Mouse (Mus musculus) MEL (cell line): ENCODE measurements around the gene Gm45021. TPM values are rescaled to one million over a fixed set of nuclear protein-coding genes. Genes with fewer than 3 reads are reported as not detected.

Source experiments
- DNase-seq: peaks from one replicate; pipeline ENCODE4 v3.0.0; 2011; ENCODE audit warnings: low read depth, low spot score
- H3K27ac ChIP-seq: 2 replicates; pipeline ENCODE4 v1.5.1; 2012; ENCODE audit warnings: low read depth, mild to moderate bottlenecking, control low read depth, low read length, moderate library complexity; ENCODE audit not compliant: control insufficient read depth
- H3K27me3 ChIP-seq, 2 experiments: fragments of 150-350 bp in 1 of 2; sonication (generic) in 1 of 2; 2 replicates each; pipeline ENCODE4 v1.6.1; 2012; ENCODE audit warnings: low read length in 2 of 2, mild to moderate bottlenecking in 2 of 2, improper control_type of control experiment in 1 of 2, moderate library complexity in 1 of 2; ENCODE audit not compliant: insufficient read depth in 2 of 2, control insufficient read depth in 1 of 2
- H3K36me3 ChIP-seq, 2 experiments: 2 replicates each; pipeline ENCODE4 v1.6.1; 2012 to 2014; ENCODE audit warnings: low read length in 2 of 2, improper control_type of control experiment in 1 of 2, inconsistent platforms in 1 of 2, mild to moderate bottlenecking in 1 of 2; ENCODE audit not compliant: insufficient read depth in 2 of 2, control insufficient read depth in 1 of 2
- H3K4me1 ChIP-seq, 2 experiments: fragments of 150-350 bp in 1 of 2; sonication (generic) in 1 of 2; 2 replicates each; pipeline ENCODE4 v1.6.1; 2012; ENCODE audit warnings: low read length in 2 of 2, improper control_type of control experiment in 1 of 2, mild to moderate bottlenecking in 1 of 2; ENCODE audit not compliant: insufficient read depth in 2 of 2, control insufficient read depth in 1 of 2
- H3K4me3 ChIP-seq, 2 experiments: fragments of 150-350 bp in 1 of 2; sonication (generic) in 1 of 2; 2 replicates each; pipeline ENCODE4 v1.5.1; 2012; ENCODE audit warnings: low read depth in 2 of 2, low read length in 2 of 2, mild to moderate bottlenecking in 2 of 2, moderate library complexity in 2 of 2, control low read depth in 1 of 2, improper control_type of control experiment in 1 of 2; ENCODE audit not compliant: control insufficient read depth in 1 of 2, insufficient read depth in 1 of 2
- H3K79me2 ChIP-seq: 2 replicates; pipeline ENCODE4 v1.6.1; 2012; ENCODE audit warnings: mild to moderate bottlenecking, low read length, moderate library complexity; ENCODE audit not compliant: control insufficient read depth, poor library complexity, insufficient read depth
- H3K9ac ChIP-seq: 2 replicates; pipeline ENCODE4 v1.6.1; 2012; ENCODE audit warnings: low read depth, mild to moderate bottlenecking, control low read depth, low read length, moderate library complexity; ENCODE audit not compliant: control insufficient read depth, poor library complexity, severe bottlenecking
- H3K9me3 ChIP-seq: fragments of 150-350 bp; sonication (generic); replicated peaks from 2 replicates; pipeline ENCODE4 v1.6.1; 2012; ENCODE audit warnings: mild to moderate bottlenecking, low read length, improper control_type of control experiment, moderate library complexity; ENCODE audit not compliant: insufficient read depth
- BHLHE40 ChIP-seq: IDR thresholded peaks from 2 replicates; pipeline ENCODE4 v1.6.1; 2012; ENCODE audit warnings: low read depth, mild to moderate bottlenecking, inconsistent platforms, low read length, improper control_type of control experiment, borderline replicate concordance
- E2F4 ChIP-seq: IDR thresholded peaks from 2 replicates; pipeline ENCODE4 v1.6.1; 2011; ENCODE audit warnings: low read depth, low read length, improper control_type of control experiment, borderline replicate concordance
- ETS1 ChIP-seq: IDR thresholded peaks from 2 replicates; pipeline ENCODE4 v1.6.1; 2012; ENCODE audit warnings: low read depth, mild to moderate bottlenecking, inconsistent platforms, low read length, improper control_type of control experiment, moderate library complexity
- GABPA ChIP-seq: IDR thresholded peaks from 2 replicates; pipeline ENCODE4 v1.6.1; 2012; ENCODE audit warnings: low read depth, mild to moderate bottlenecking, inconsistent platforms, low read length, improper control_type of control experiment, moderate library complexity
- MAFK ChIP-seq: IDR thresholded peaks from 2 replicates; pipeline ENCODE4 v1.6.1; 2011; ENCODE audit warnings: low read depth, mild to moderate bottlenecking, low read length, improper control_type of control experiment, borderline replicate concordance
- MAX ChIP-seq: IDR thresholded peaks from 2 replicates; pipeline ENCODE4 v1.6.1; 2011; ENCODE audit warnings: low read length, improper control_type of control experiment
- MXI1 ChIP-seq: IDR thresholded peaks from 2 replicates; pipeline ENCODE4 v1.6.1; 2011; ENCODE audit warnings: mild to moderate bottlenecking, low read depth, low read length, improper control_type of control experiment
- NRF1 ChIP-seq: IDR thresholded peaks from 2 replicates; pipeline ENCODE4 v1.6.1; 2014; ENCODE audit warnings: low read depth, mild to moderate bottlenecking, inconsistent platforms, low read length, improper control_type of control experiment, moderate library complexity; ENCODE audit not compliant: poor library complexity, insufficient read depth, severe bottlenecking
- POLR2A ChIP-seq, 2 experiments: IDR thresholded peaks; 2 replicates each; pipeline ENCODE4 v1.6.1; 2011 to 2012; ENCODE audit warnings: low read length in 2 of 2, mild to moderate bottlenecking in 2 of 2, control low read depth in 1 of 2, improper control_type of control experiment in 1 of 2, low read depth in 1 of 2, moderate library complexity in 1 of 2; ENCODE audit not compliant: control insufficient read depth in 1 of 2, insufficient read depth in 1 of 2, poor library complexity in 1 of 2
- POLR2AphosphoS2 ChIP-seq: IDR thresholded peaks from 2 replicates; pipeline ENCODE4 v1.6.1; 2011; ENCODE audit warnings: low read length, improper control_type of control experiment
- RAD21 ChIP-seq: IDR thresholded peaks from 2 replicates; pipeline ENCODE4 v1.6.1; 2011; ENCODE audit warnings: mild to moderate bottlenecking, low read depth, low read length, improper control_type of control experiment
- SMC3 ChIP-seq: IDR thresholded peaks from 2 replicates; pipeline ENCODE4 v1.6.1; 2011; ENCODE audit warnings: low read depth, low read length, improper control_type of control experiment
- TCF12 ChIP-seq: IDR thresholded peaks from 2 replicates; pipeline ENCODE4 v1.6.1; 2014; ENCODE audit warnings: low read depth, mild to moderate bottlenecking, inconsistent platforms, low read length, improper control_type of control experiment, moderate library complexity
- USF2 ChIP-seq, 2 experiments: IDR thresholded peaks; 2 replicates each; pipeline ENCODE4 v1.6.1; 2011 to 2012; ENCODE audit warnings: improper control_type of control experiment in 2 of 2, low read length in 2 of 2, borderline replicate concordance in 1 of 2, inconsistent platforms in 1 of 2, low read depth in 1 of 2, mild to moderate bottlenecking in 1 of 2; ENCODE audit not compliant: insufficient read depth in 1 of 2
- ZKSCAN1 ChIP-seq: IDR thresholded peaks from 2 replicates; pipeline ENCODE4 v1.6.1; 2012; ENCODE audit warnings: low read depth, mild to moderate bottlenecking, inconsistent platforms, low read length, improper control_type of control experiment, moderate library complexity
- ZNF384 ChIP-seq: IDR thresholded peaks from 2 replicates; pipeline ENCODE4 v1.6.1; 2012; ENCODE audit warnings: low read depth, mild to moderate bottlenecking, inconsistent platforms, low read length, improper control_type of control experiment
- polyA plus RNA-seq, 2 experiments: library from polyadenylated mRNA; stranded (reverse) in 1 of 2; unstranded in 1 of 2; fragments of >175 nt in 1 of 2; fragments of >200 nt in 1 of 2; gene quantifications; 2 replicates each; pipeline versions ENCODE4 v1.2.1 to v1.2.4; 2012; ENCODE audit warnings: low replicate concordance in 2 of 2, low read depth in 1 of 2; ENCODE audit not compliant: insufficient read length in 2 of 2, insufficient read depth in 1 of 2, missing spikeins in 1 of 2
- total RNA-seq: library from RNA; depleted of rRNA; stranded (reverse); fragments of 300-350 nt; gene quantifications from 2 replicates; pipeline ENCODE4 v1.2.3, GENCODE M21; 2012

The Gm45021 gene
- total and polyA plus RNA-seq, 3 experiments = not detected

DNA sequence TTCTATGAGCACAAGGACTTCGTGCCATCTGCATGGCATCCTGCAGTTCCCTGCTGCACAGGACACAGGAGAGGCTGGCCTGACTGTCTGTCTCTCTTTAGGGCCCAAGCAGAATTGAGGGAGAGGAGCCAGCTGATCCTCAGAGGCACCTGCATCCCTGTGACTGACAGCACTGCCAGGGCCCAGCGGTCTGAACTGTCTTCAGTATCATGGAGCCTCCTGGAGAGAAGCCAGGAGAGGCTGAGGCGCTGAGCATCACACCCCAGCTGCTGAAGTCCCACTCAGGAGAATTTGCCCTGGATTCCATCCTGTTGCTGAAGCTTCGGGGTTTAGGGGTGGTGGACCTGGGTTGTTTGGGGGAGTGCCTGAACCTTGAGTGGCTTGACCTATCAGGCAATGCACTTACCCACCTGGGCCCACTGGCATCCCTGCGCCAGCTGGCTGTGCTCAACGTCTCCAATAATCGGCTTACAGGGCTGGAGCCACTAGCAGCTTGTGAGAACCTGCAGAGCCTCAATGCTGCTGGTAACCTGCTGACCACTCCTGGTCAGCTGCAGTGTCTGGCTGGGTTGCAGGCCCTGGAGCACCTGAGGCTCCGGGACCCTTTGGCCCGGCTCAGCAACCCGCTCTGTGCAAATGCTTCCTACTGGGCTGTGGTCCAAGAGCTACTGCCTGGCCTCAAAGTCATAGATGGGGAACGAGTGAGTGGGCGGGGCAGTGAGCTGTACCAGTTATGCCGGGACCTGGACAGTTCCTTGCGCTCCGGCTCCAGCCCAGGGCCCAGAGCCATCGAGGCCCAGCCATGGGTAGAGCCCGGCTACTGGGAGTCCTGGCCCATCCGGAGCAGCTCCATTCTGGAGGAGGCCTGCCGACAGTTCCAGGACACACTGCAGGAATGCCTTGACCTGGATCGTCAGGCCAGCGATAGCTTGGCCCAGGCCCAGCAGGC, 21.1 kb upstream of the Gm45021 start:
- no peaks in the 10 kb centered on the region for H3K79me2 ChIP-seq
- no peak overlapping the region for H3K9ac ChIP-seq
- no peak overlapping the region for H3K4me3 ChIP-seq
- no peaks in the 10 kb centered on the region for H3K9me3 ChIP-seq
- H3K36me3 ChIP-seq = no peaks in the 10 kb centered on the region
- H3K27me3 ChIP-seq = no peaks in the 10 kb centered on the region
- DNase-seq = no peak
- no peaks in the 10 kb centered on the region for H3K4me1 ChIP-seq
- TF ChIP-seq RAD21 = no peak
- TF ChIP-seq MAFK = no peak
- no peak for TF ChIP-seq POLR2A (IDR thresholded peaks at IDR 0.05; ENCODE audit: control insufficient read depth in 1 of 2, insufficient read depth in 1 of 2, low read depth in 1 of 2, low read length in 2 of 2, poor library complexity in 1 of 2)
- TF ChIP-seq TCF12 = no peak
- TF ChIP-seq ZNF384 = no peak
- no peak overlapping the region for H3K27ac ChIP-seq

DNA sequence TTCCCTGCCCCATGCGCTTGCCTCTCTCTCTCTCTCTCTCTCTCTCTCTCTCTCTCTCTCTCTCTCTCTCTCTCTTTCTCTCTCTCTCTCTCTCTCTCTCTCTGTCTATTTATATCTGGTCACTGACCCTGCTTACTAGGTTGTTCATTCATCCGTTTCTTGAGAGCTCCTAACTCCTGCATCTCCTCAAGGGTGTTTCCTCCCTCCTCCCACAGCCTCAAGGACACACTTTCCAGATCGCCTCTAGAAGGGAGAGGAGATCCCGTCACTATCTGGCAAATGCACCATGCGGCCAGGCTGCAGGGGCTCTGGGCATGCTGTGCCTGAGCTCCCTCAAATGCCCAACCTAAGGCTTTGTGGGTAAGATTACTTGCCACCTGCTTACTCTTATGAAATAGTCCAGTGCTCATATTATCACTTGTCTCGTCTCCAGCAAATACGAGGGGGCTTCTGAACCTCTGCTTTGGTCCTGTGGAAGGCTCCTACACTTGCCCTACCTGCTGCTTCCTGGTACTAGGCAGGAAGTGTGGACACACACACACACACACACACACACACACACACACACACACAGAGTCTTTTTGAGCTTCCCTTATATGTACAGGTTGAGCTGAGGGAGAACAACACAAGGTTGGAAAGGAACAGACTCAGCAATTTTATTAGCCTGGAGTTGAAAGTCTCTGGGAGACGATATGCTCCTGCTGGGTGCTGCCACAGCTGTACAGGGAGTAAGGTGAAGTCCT, 20.2 kb upstream of the Gm45021 start:
- Histone ChIP-seq H3K79me2 (no peaks in the 10 kb centered on the region), H3K36me3 (no peaks in the 10 kb centered on the region), H3K4me1 (no peaks in the 10 kb centered on the region), H3K9me3 (no peaks in the 10 kb centered on the region), H3K27me3 (no peaks in the 10 kb centered on the region), H3K27ac (no peak overlapping the region), H3K4me3 (no peak overlapping the region), H3K9ac (no peak overlapping the region)
- no peak for DNase-seq
- no peak for TF ChIP-seq GABPA
- no peak for TF ChIP-seq E2F4
- TF ChIP-seq NRF1 = no peak
- TF ChIP-seq BHLHE40 = no peak
- no peak for TF ChIP-seq MAX
- TF ChIP-seq USF2 (IDR thresholded peaks at IDR 0.05; ENCODE audit: borderline replicate concordance in 1 of 2, insufficient read depth in 1 of 2, low read depth in 1 of 2, low read length in 2 of 2) = no peak
- TF ChIP-seq MXI1 = no peak
- TF ChIP-seq ETS1 = no peak
- no peak for TF ChIP-seq SMC3
- no peak for TF ChIP-seq ZKSCAN1
- TF ChIP-seq POLR2A (IDR thresholded peaks at IDR 0.05; ENCODE audit: control insufficient read depth in 1 of 2, insufficient read depth in 1 of 2, low read depth in 1 of 2, low read length in 2 of 2, poor library complexity in 1 of 2) = no peak
- no peak for TF ChIP-seq POLR2AphosphoS2
